Mouse (Mus musculus) liver, embryonic 14.5 days (tissue): ENCODE data around the gene Coq5. TPM values are rescaled to one million over a fixed set of nuclear protein-coding genes. Genes with fewer than 3 reads are reported as not detected.

Experiments used
- ATAC-seq: fragments of 200-750 bp; cut with Nextera tagmentation; 2 replicates; pipeline ENCODE4 v1.8.0; 2017; ENCODE audit warnings: moderate number of reproducible peaks, mild to moderate bottlenecking, moderate library complexity; ENCODE audit not compliant: insufficient read depth
- DNase-seq, 3 experiments: peaks; one replicate each; pipeline ENCODE4 v3.0.0-alpha.2; 2012 to 2013; ENCODE audit warnings: low read depth in 3 of 3, low spot score in 3 of 3
- H3K27ac ChIP-seq: fragments of 300-500 bp; sonication (generic); 2 replicates; pipeline ENCODE4 v1.5.1; 2014; ENCODE audit warnings: moderate library complexity, mild to moderate bottlenecking, control low read depth, inconsistent platforms
- H3K27me3 ChIP-seq: fragments of 300-500 bp; sonication (generic); 2 replicates; pipeline ENCODE4 v1.6.1; 2014; ENCODE audit warnings: mild to moderate bottlenecking, low read length, moderate library complexity; ENCODE audit not compliant: control insufficient read depth, insufficient read depth
- H3K36me3 ChIP-seq: fragments of 300-500 bp; sonication (generic); replicated peaks from 2 replicates; pipeline ENCODE4 v1.6.1; 2014; ENCODE audit warnings: low read depth; ENCODE audit not compliant: control insufficient read depth, insufficient read depth
- H3K4me1 ChIP-seq, 2 experiments: fragments of 200-500 bp in 1 of 2; fragments of 300-500 bp in 1 of 2; sonication (generic) in 1 of 2; replicated peaks; 2 replicates each; pipeline ENCODE4 v1.6.1; 2012 to 2014; ENCODE audit warnings: antibody characterized with exemption in 1 of 2, inconsistent platforms in 1 of 2, low read length in 1 of 2; ENCODE audit not compliant: control insufficient read depth in 2 of 2, insufficient read depth in 2 of 2
- H3K4me2 ChIP-seq: fragments of 300-500 bp; sonication (generic); 2 replicates; pipeline ENCODE4 v1.6.1; 2014; ENCODE audit warnings: low read depth, mild to moderate bottlenecking, control low read depth, moderate library complexity
- H3K4me3 ChIP-seq, 2 experiments: fragments of 200-500 bp in 1 of 2; fragments of 300-500 bp in 1 of 2; sonication (generic) in 1 of 2; 2 replicates each; pipeline ENCODE4 v1.5.1; 2012 to 2014; ENCODE audit warnings: low read depth in 2 of 2, low read length in 2 of 2, mild to moderate bottlenecking in 2 of 2, control low read depth in 1 of 2, inconsistent platforms in 1 of 2, moderate library complexity in 1 of 2; ENCODE audit not compliant: insufficient read depth in 1 of 2
- H3K9ac ChIP-seq: fragments of 300-500 bp; sonication (generic); replicated peaks from 2 replicates; pipeline ENCODE4 v1.6.1; 2014; ENCODE audit warnings: mild to moderate bottlenecking, control low read depth, moderate library complexity
- H3K9me3 ChIP-seq: fragments of 300-500 bp; sonication (generic); 2 replicates; pipeline ENCODE4 v1.6.1; 2016; ENCODE audit warnings: low read length, mixed read lengths; ENCODE audit not compliant: control insufficient read depth
- CTCF ChIP-seq: IDR thresholded peaks from 2 replicates; pipeline ENCODE4 v1.5.1; 2016; ENCODE audit warnings: antibody characterized with exemption, low read depth, control low read depth
- EP300 ChIP-seq: IDR thresholded peaks from 2 replicates; pipeline ENCODE4 v1.6.1; 2016; ENCODE audit warnings: antibody characterized with exemption, low read depth
- WGBS: fragments of 180-500 bp; shearing (Covaris S2); extraction: QIAGEN DNeasy Blood & Tissue Kit; methylation state at CpG from one replicate; pipeline ENCODE4 v1.1.7; 2014; ENCODE audit not compliant: insufficient replicate concordance; 5-methylcytosine and 5-hydroxymethylcytosine counted together
- polyA plus RNA-seq, 2 experiments: library from polyadenylated mRNA; depleted of rRNA in 1 of 2; stranded (reverse) in 1 of 2; unstranded in 1 of 2; fragments of >200 nt; fragmentation: Nextera tagmentation in 1 of 2; extraction: Ambion mirVana in 1 of 2; gene quantifications; 2 replicates each; pipeline versions ENCODE4 v1.2.1 to v1.2.3; 2012 to 2014

Coq5 gene
- polyA plus RNA-seq, 2 experiments, result 10.3 to 28.4 TPM

- DNase-seq, result no peak
- Histone ChIP-seq H3K27me3 (no peaks in the 10 kb centered on the region), H3K4me3 (no peak overlapping the region), H3K4me1 (peaks cover 3 to 6% of the 10 kb centered on the region in 2 experiments), H3K27ac (no peak overlapping the region), H3K36me3 (peaks cover 24% of the 10 kb centered on the region), H3K4me2 (no peak overlapping the region), H3K9me3 (no peaks in the 10 kb centered on the region), H3K9ac (no peak overlapping the region)
- TF ChIP-seq CTCF, result peak; percentile 72
- TF ChIP-seq EP300, result no peak
- ATAC-seq, result no peak
- 83% methylated on average over 3 of the region's 3 CpGs for WGBS
Observed at GRCm38 (mm10) chr5:115284735-115285134, 5.3 kb downstream of the Coq5 start.

GRCm38 (mm10) chr5:115294173-115294572, 14.7 kb downstream of the Coq5 start:
- Histone ChIP-seq H3K4me3 (no peak overlapping the region), H3K36me3 (peaks cover 36% of the 10 kb centered on the region)
- 80% methylated on average over 8 of the region's 8 CpGs for WGBS

GRCm38 (mm10) chr5:115296347-115296746, 16.9 kb downstream of the Coq5 start:
- ATAC-seq (no peak), DNase-seq (no peak)
- no peak overlapping the region for H3K4me3 ChIP-seq
- peaks cover 17 to 33% of the 10 kb centered on the region in 2 experiments for H3K4me1 ChIP-seq
- H3K4me2 ChIP-seq, result peak overlapping the region; percentile 39
- peaks cover 38% of the 10 kb centered on the region for H3K36me3 ChIP-seq
- TF ChIP-seq EP300, result no peak
- TF ChIP-seq CTCF, result no peak
- H3K9ac ChIP-seq, result peak overlapping the region; percentile 35; the same call in 1 of the 2 replicates
- no peaks in the 10 kb centered on the region for H3K27me3 ChIP-seq
- no peaks in the 10 kb centered on the region for H3K9me3 ChIP-seq
- peak overlapping the region; percentile 59 for H3K27ac ChIP-seq
- 50% methylated on average over 10 of the region's 10 CpGs for WGBS

More at GRCm38 (mm10) chr5:115294173-115294572, 14.7 kb downstream of the Coq5 start:
- TF ChIP-seq EP300, result no peak
- peak; percentile 69 for TF ChIP-seq CTCF
- Histone ChIP-seq H3K27me3 (no peaks in the 10 kb centered on the region), H3K9me3 (no peaks in the 10 kb centered on the region), H3K9ac (no peak overlapping the region), H3K27ac (no peak overlapping the region), H3K4me1 (peaks cover 12 to 27% of the 10 kb centered on the region in 2 experiments), H3K4me2 (no peak overlapping the region)
- ATAC-seq (no peak), DNase-seq (no peak)

- ATAC-seq (peak; percentile 19), DNase-seq (no peak)
- Histone ChIP-seq H3K4me1 (peaks cover 25 to 41% of the 10 kb centered on the region in 2 experiments), H3K27me3 (no peaks in the 10 kb centered on the region), H3K27ac (peak overlapping the region; percentile 74), H3K9ac (peak overlapping the region; percentile 89), H3K4me3 (peak overlapping the region; percentile 86 to 94), H3K4me2 (peak overlapping the region; percentile 84), H3K36me3 (peaks cover 34% of the 10 kb centered on the region), H3K9me3 (no peaks in the 10 kb centered on the region)
- WGBS, result under 1% methylated on average over 46 of the region's 46 CpGs
- TF ChIP-seq EP300, result no peak
- peak; percentile 32; the same call in 1 of the 2 replicates for TF ChIP-seq CTCF
Observed at GRCm38 (mm10) chr5:115300035-115300744, 20.7 kb downstream of the Coq5 start.

- Histone ChIP-seq H3K27me3 (no peaks in the 10 kb centered on the region), H3K9me3 (no peaks in the 10 kb centered on the region), H3K36me3 (peaks cover 31% of the 10 kb centered on the region), H3K27ac (peak within 1 kb of the TSS; percentile 74), H3K4me1 (peaks cover 24 to 38% of the 10 kb centered on the region in 2 experiments), H3K4me2 (peak within 1 kb of the TSS; percentile 95), H3K4me3 (peak within 1 kb of the TSS; percentile 86 to 94), H3K9ac (peak within 1 kb of the TSS; percentile 89)
- DNase-seq (peak; percentile 97 to 98 (median 98)), ATAC-seq (peak; percentile 95)
- under 1% methylated on average over 66 of the region's 66 CpGs for WGBS
- TF ChIP-seq CTCF (peak; percentile 20; the same call in 1 of the 2 replicates), EP300 (peak; percentile 69)
Observed at GRCm38 (mm10) chr5:115300792-115301614, 21.5 kb downstream of the Coq5 start, which contains the start of gene Dynll1. Gene Dynll1 (minus strand): TSS chr5:115300999.
